Mouse (Mus musculus) liver, embryonic 13.5 days (tissue): ENCODE data around the gene Twsg1. TPM values are rescaled to one million over a fixed set of nuclear protein-coding genes. Genes with fewer than 3 reads are reported as not detected.
"Not testable (repeated sequence)": the region's sequence is repeated elsewhere in the genome, so short reads cannot be mapped to it uniquely, and the experiment has no call there.

Experiments
- ATAC-seq: fragments of 200-750 bp; cut with Nextera tagmentation; 2 replicates; pipeline ENCODE4 v1.8.0; 2017; ENCODE audit warnings: low read depth, mild to moderate bottlenecking, moderate number of reproducible peaks, moderate library complexity
- DNase-seq: peaks from one replicate; pipeline ENCODE4 v3.0.0; 2022
- H3K27ac ChIP-seq: fragments of 300-500 bp; sonication (generic); 2 replicates; pipeline ENCODE4 v1.5.1; 2015; ENCODE audit warnings: moderate library complexity, mild to moderate bottlenecking, inconsistent platforms
- H3K27me3 ChIP-seq: fragments of 300-500 bp; sonication (generic); 2 replicates; pipeline ENCODE4 v1.6.1; 2015; ENCODE audit warnings: mild to moderate bottlenecking, inconsistent platforms
- H3K36me3 ChIP-seq: fragments of 300-500 bp; sonication (generic); 2 replicates; pipeline ENCODE4 v1.6.1; 2015; ENCODE audit warnings: mild to moderate bottlenecking, inconsistent platforms
- H3K4me1 ChIP-seq: fragments of 300-500 bp; sonication (generic); replicated peaks from 2 replicates; pipeline ENCODE4 v1.6.1; 2015; ENCODE audit warnings: inconsistent platforms
- H3K4me2 ChIP-seq: fragments of 300-500 bp; sonication (generic); 2 replicates; pipeline ENCODE4 v1.6.1; 2015; ENCODE audit warnings: inconsistent platforms, mild to moderate bottlenecking, moderate library complexity
- H3K4me3 ChIP-seq: fragments of 300-500 bp; sonication (generic); replicated peaks from 2 replicates; pipeline ENCODE4 v1.5.1; 2015; ENCODE audit warnings: mild to moderate bottlenecking, inconsistent platforms
- H3K9ac ChIP-seq: fragments of 300-500 bp; sonication (generic); 2 replicates; pipeline ENCODE4 v1.6.1; 2015; ENCODE audit warnings: mild to moderate bottlenecking, inconsistent platforms
- H3K9me3 ChIP-seq: fragments of 300-500 bp; sonication (generic); replicated peaks from 2 replicates; pipeline ENCODE4 v1.6.1; 2016; ENCODE audit warnings: inconsistent platforms
- WGBS: fragments of 180-500 bp; shearing (Covaris S2); methylation state at CpG from one replicate; pipeline ENCODE4 v1.1.7; 2015; ENCODE audit not compliant: insufficient replicate concordance; 5-methylcytosine and 5-hydroxymethylcytosine counted together
- polyA plus RNA-seq: library from polyadenylated mRNA; unstranded; fragments of >200 nt; fragmentation: Nextera tagmentation; extraction: Ambion mirVana; gene quantifications from 2 replicates; pipeline ENCODE4 v1.2.1, GENCODE M21; 2015

The Twsg1 gene
- polyA plus RNA-seq: 16.2 and 20.3 TPM in 2 replicates

DNA sequence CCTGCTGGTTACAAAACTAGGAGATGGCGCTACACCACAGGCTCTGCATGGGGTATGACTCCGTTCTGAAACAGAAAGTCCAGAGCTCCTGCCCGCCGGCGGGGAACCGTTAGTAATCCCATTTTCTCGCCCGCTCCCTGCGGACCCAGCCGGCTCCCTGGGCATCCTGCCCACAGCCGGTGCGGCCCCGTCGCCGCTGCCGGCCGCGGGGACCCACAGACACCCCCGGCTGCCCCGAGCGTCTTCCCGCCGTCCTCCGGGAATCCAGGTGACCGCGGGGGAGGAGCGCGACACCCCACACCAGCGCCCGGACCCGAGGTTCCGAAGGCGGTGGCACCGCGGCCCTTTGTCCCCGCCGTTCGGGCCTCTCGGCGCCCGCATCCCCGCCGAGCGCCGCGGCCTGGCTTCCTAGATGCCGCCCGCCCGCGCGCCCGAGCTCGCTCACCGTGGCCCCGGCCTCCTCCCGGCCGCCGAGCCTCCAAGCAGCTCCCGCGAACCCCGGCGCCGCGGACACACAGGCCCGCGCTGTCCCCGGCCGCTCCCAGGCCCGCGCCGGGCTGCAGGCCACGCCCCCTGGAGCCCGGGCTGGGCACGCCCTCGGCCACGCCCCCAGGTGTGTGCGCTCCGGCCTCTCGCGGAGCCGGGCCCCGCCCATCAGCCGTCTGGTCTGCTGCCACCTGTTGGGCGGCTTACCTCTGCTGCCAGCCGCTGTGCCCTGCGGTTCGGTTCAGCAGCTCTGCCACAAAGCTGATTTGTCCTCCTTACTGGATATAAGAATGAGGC is at the start of gene Twsg1:
TSS of gene Twsg1 (minus strand) at position 605 of the 783 bp plus-strand sequence.
- under 1% methylated on average over 87 of the region's 87 CpGs for whole genome bisulfite sequencing
- Histone ChIP-seq H3K4me1 (peaks cover 36% of the 10 kb centered on the region), H3K9ac (peak within 1 kb of the TSS; percentile 94), H3K27ac (peak within 1 kb of the TSS; percentile 87), H3K27me3 (no peaks in the 10 kb centered on the region), H3K9me3 (no peaks in the 10 kb centered on the region), H3K4me2 (peak within 1 kb of the TSS; percentile 93), H3K36me3 (peaks cover 22% of the 10 kb centered on the region), H3K4me3 (peak within 1 kb of the TSS; percentile 89)
- DNase-seq (peak; percentile 94), ATAC-seq (peak; percentile 97)

DNA sequence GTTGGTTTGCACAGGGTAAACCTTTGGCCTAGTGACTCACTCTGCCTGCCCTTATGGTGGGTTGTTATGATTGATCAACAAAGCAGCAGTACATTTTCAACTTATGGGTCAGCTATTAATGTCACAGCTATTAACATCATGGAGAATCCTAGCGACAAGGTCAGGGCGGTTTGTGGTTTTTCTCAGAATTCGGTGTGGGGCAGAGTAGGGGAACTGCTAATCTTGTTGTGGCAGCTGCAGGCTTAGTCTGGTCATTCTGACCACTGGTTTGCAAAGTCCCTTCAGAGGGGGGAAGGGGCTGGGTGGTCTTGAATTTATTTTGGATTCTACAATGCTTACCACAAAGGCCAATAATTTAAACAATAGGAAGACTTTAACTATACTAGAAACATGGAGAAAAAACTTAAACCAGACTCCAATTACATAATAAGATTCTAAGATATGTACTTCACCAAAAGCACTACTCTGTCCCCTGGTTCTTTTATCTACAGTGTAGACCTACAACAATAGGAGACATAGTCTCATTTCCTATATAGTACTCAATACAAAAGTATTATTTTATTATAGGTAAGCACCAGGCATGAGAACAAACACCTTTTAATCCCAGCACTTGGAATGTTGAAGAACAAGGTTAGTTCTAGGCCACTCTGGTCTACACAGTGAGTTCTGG is 37.3 kb upstream of the Twsg1 start:
- H3K4me2 ChIP-seq: peak overlapping the region; percentile 33
- peak; percentile 49 for DNase-seq
- no peaks in the 10 kb centered on the region for H3K9me3 ChIP-seq

DNA sequence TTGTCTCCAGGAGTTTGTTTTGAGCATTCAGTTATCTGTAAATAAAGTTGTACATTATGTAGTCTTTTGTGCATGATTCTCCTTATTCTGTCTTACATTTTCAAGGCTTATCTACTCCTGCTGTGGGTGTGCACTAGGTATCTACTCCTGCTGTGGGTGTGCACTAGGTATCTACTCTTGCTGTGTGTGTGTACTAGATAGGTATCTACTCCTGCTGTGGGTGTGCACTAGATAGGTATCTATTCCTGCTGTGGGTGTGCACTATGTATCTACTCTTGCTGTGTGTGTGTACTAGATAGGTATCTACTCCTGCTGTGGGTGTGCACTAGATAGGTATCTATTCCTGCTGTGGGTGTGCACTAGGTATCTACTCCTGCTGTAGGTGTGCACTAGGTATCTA is 25.7 kb upstream of the Twsg1 start:
- Histone ChIP-seq H3K4me1 (peaks cover 33% of the 10 kb centered on the region), H3K27ac (peak overlapping the region; percentile 37)
- H3K9ac ChIP-seq, H3K9me3 ChIP-seq, H3K4me2 ChIP-seq, H3K4me3 ChIP-seq, DNase-seq, H3K27me3 ChIP-seq, H3K36me3 ChIP-seq: not testable (repeated sequence)
- ATAC-seq: peak; percentile 84

More for the DNA sequence above, 37.3 kb upstream of the Twsg1 start:
- peak overlapping the region; percentile 14; the same call in 1 of the 2 replicates for H3K27ac ChIP-seq
- peaks cover 28% of the 10 kb centered on the region for H3K4me1 ChIP-seq
- H3K36me3 ChIP-seq: no peaks in the 10 kb centered on the region
- 10% methylated on average over 3 of the region's 3 CpGs for WGBS
- H3K9ac ChIP-seq: no peak overlapping the region
- ATAC-seq: peak; percentile 83
- H3K27me3 ChIP-seq: no peaks in the 10 kb centered on the region
- H3K4me3 ChIP-seq: no peak overlapping the region

DNA sequence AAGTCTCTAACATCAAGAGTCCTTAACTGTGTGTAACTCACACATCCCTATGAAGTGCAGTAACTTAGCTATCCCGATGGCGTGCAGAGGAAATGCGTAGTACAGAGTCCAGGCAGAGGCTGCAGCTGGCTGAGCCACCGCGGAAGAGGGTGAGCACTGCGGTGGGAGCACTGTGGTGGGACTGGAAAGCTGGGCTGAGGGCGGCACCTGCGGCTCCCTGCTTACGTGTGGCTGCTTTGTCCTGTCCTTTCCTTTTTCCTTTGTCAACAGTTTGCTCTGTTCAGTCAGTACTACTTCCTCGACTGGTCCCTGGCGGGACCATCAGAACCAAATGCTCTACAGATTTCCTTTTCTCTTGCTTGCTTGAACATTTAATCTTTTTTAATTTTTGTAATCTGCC is 16.7 kb upstream of the Twsg1 start:
- H3K36me3 ChIP-seq: no peaks in the 10 kb centered on the region
- no peak overlapping the region for H3K4me3 ChIP-seq
- H3K9me3 ChIP-seq: no peaks in the 10 kb centered on the region
- H3K27me3 ChIP-seq: no peaks in the 10 kb centered on the region
- no peak overlapping the region for H3K9ac ChIP-seq
- no peak overlapping the region for H3K27ac ChIP-seq
- no peak overlapping the region for H3K4me2 ChIP-seq
- H3K4me1 ChIP-seq: no peaks in the 10 kb centered on the region
- DNase-seq: no peak
- 61% methylated on average over 11 of the region's 11 CpGs for WGBS
- no peak for ATAC-seq

DNA sequence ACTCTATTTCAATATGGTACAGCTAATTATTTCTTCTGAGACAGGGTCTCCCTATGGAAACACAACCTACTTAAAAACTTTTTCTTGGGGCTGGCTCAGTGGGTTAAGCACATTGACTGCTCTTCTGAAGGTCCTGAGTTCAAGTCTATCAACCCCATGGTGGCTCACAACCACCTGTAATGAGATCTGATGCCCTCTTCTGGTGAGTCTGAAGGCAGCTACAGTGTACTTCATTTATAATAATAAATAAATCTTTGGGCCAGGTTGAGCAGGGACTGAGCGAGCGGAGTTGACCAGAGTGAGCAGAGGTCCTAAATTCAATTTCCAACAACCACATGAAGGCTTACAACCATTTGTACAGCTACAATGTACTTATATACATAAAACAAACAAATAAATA is 11.2 kb upstream of the Twsg1 start:
- H3K27me3 ChIP-seq: no peaks in the 10 kb centered on the region
- ATAC-seq (no peak), DNase-seq (no peak)
- H3K4me1 ChIP-seq: peaks cover 4% of the 10 kb centered on the region
- no peak overlapping the region for H3K4me2 ChIP-seq
- no peaks in the 10 kb centered on the region for H3K36me3 ChIP-seq
- H3K4me3 ChIP-seq: no peak overlapping the region
- 89% methylated on average over 2 of the region's 2 CpGs for WGBS
- no peak overlapping the region for H3K27ac ChIP-seq
- no peaks in the 10 kb centered on the region for H3K9me3 ChIP-seq
- no peak overlapping the region for H3K9ac ChIP-seq

DNA sequence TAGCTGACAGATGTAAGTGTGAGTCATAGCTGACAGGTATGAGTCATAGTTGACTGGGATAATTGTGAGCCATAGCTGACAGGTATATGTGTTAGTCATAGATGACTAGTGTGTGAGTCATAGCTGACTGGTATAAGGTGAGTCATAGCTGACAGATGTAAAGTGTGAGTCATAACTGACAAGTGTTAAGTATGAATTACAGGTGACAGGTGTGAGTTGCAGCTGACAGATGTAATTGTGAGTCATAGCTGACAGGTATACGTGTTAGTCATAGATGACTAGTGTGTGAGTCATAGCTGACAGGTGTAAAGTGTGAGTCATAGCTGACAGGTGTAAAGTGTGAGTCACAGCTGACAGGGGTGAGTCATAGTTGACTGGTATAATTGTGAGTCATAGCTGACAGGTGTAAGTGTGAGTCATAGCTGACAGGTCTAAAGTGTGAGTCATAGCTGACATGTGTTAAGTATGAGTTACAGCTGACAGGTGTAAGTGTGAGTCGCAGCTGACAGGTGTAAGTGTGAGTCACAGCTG is 10.6 kb upstream of the Twsg1 start:
- DNase-seq (no peak), ATAC-seq (peak; percentile 54)
- Histone ChIP-seq H3K4me1 (peaks cover 10% of the 10 kb centered on the region), H3K9me3 (no peaks in the 10 kb centered on the region), H3K36me3 (no peaks in the 10 kb centered on the region), H3K4me3 (no peak overlapping the region), H3K27ac (no peak overlapping the region), H3K9ac (no peak overlapping the region), H3K4me2 (no peak overlapping the region), H3K27me3 (no peaks in the 10 kb centered on the region)
- 76% methylated on average over 2 of the region's 2 CpGs for WGBS

DNA sequence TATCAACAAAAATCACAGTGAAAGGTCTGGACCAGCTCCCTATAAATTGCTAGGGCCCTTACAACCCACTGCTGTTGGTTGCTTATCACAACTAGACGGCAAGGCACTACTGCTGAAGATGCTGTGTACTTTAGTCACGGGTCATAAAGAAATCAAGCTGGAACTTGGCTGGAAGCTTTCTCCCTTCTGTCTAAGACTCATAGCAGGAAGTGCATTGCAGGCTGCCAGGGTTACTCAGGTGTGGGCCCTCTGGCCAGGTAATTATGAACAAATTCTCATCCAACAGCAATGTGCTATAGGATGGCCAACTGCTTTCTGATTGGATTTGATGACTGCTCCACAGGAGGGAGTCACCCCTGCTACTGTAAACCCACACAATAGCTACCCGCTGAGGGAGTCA is 8.0 kb upstream of the Twsg1 start:
- ATAC-seq (no peak), DNase-seq (no peak)
- Histone ChIP-seq H3K27me3 (no peaks in the 10 kb centered on the region), H3K9ac (no peak overlapping the region), H3K4me2 (no peak overlapping the region), H3K4me3 (no peak overlapping the region), H3K27ac (no peak overlapping the region), H3K36me3 (no peaks in the 10 kb centered on the region), H3K4me1 (peaks cover 15% of the 10 kb centered on the region), H3K9me3 (no peaks in the 10 kb centered on the region)
- WGBS: 53% methylated on average over 3 of the region's 3 CpGs

DNA sequence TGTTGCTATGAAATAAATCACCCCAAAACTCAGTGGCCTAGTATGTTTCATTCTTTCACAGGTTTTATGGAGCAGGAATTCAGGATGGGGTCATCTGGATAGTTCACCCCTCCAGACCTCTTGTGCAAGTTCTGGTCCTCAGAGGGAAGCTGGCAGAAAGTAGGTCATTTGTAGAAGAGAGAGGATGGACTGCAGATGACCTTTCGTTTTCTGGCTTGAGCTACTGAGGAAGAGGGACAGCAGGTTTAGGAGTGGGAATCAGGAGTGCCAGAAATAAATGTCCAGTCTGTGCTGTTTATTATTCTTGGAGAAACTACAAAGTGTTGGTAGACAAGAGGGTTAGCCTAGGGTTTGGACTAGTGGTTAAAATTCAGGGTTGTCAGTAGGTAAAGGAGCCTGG is 7.3 kb upstream of the Twsg1 start:
- Histone ChIP-seq H3K27ac (no peak overlapping the region), H3K27me3 (no peaks in the 10 kb centered on the region), H3K36me3 (no peaks in the 10 kb centered on the region), H3K9me3 (no peaks in the 10 kb centered on the region), H3K4me1 (peaks cover 20% of the 10 kb centered on the region), H3K4me2 (no peak overlapping the region), H3K4me3 (no peak overlapping the region), H3K9ac (no peak overlapping the region)
- DNase-seq: no peak
- WGBS: 78% methylated on average over 1 of the region's 1 CpGs
- no peak for ATAC-seq

DNA sequence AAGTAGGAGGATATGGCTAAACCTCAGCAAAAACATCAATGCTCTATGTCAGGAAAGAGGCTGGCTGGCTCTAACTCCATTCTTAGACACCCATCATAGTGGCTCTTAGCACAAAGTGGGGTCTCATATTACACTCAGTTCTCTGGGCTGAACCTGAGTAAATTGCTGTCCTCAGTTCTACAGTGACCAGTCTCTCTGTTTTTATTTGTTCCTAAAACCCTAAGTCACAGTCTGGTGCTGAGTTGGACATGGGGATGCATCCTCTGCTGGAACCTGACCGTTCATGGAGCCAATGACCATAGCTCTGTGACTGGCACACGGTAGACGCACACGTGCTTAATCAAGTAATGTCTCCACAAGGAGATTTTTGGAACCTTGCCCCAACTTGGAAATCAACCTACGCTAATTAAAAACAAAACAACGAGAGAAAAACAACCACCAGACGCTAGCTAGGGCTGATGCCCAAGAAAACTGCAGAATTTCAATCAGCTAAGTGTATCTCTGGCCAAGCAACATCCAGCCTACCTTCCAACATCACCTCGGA is 6.8 kb upstream of the Twsg1 start:
- Histone ChIP-seq H3K27ac (no peak overlapping the region), H3K4me1 (peaks cover 20% of the 10 kb centered on the region), H3K4me2 (no peak overlapping the region), H3K36me3 (no peaks in the 10 kb centered on the region), H3K9ac (no peak overlapping the region), H3K9me3 (no peaks in the 10 kb centered on the region), H3K4me3 (no peak overlapping the region), H3K27me3 (no peaks in the 10 kb centered on the region)
- ATAC-seq (no peak), DNase-seq (no peak)
- 82% methylated on average over 8 of the region's 8 CpGs for WGBS

DNA sequence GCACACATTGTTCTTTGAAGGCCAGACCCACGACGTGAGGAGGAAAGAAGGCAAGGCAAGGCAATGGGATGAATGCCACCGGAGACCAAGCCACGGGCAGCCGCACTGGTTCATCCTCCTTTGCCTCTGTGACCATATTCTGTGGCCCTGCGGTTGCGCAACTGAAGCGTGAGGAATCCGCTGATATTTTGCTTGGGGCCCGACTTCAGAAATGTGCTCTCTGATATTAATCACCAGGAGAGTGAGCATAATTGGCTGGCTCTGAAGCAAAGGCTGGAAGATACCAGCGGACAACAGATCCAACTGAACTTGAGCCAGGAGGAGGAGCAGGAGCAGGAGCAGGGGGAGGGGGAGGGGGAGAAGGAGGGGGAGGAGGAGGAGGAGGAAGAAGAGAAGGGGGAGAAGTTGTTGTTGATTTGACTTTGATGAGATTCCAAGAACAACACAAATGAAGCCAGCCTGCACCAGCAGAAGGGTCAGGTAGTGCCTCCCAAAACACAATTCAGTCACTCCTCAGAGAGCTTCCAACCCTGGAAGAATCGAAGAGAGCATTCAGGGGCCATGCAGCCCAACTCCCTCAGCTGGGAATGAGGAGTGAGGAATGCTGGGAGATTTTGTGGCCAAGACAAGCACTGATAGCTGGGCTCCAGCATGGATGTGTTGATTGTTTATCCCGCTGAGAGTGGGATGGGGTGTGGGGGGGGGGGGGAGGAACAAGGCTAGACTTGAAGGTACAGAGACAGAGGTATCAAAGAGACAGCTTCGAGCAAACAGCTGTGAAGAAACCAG is 6.2 kb upstream of the Twsg1 start:
- H3K4me2 ChIP-seq: no peak overlapping the region
- 56% methylated on average over 14 of the region's 14 CpGs for WGBS

DNA sequence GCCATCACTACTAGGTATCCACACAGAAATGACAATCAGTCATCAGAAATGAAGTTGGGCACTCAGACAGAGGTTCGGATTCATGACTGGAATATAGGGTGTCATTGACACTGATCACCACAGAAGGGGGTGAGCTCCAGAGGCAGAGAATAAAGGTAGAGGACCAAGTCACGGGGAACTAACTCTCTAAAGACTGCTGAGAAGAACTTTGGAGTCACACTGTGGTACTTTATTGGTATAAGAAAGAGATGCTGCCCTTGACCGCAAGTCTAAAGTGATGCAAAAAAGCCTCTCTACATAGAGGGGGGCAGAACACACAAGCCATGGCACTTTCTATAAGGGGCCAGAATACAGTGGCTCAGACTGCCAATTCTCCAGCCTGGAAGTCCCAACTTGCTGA is 5.1 kb upstream of the Twsg1 start:
- Histone ChIP-seq H3K4me2 (no peak overlapping the region), H3K4me3 (no peak overlapping the region), H3K36me3 (no peaks in the 10 kb centered on the region), H3K9ac (no peak overlapping the region), H3K27ac (no peak overlapping the region), H3K27me3 (no peaks in the 10 kb centered on the region), H3K4me1 (peaks cover 28% of the 10 kb centered on the region), H3K9me3 (no peaks in the 10 kb centered on the region)
- WGBS: 70% methylated on average over 3 of the region's 3 CpGs
- DNase-seq (no peak), ATAC-seq (no peak)

More for the DNA sequence above, 6.2 kb upstream of the Twsg1 start:
- Histone ChIP-seq H3K36me3 (no peaks in the 10 kb centered on the region), H3K9me3 (no peaks in the 10 kb centered on the region), H3K27me3 (no peaks in the 10 kb centered on the region), H3K9ac (no peak overlapping the region), H3K4me1 (peaks cover 20% of the 10 kb centered on the region), H3K27ac (no peak overlapping the region), H3K4me3 (no peak overlapping the region)
- no peak for DNase-seq
- ATAC-seq: no peak; the same call in 1 of the 2 replicates
